Mouse (Mus musculus) cerebellum, adult 2 months (tissue): ENCODE measurements around the gene Lrrc10. TPM values are rescaled to one million over a fixed set of nuclear protein-coding genes. Genes with fewer than 3 reads are reported as not detected.
A peak's percentile ranks its signal among the peaks of the same experiment; 100 is the strongest.

Experiments
- DNase-seq, 2 experiments: peaks; one replicate each; pipeline ENCODE4 v3.0.0; 2021
- H3K27ac ChIP-seq: fragments of 200-500 bp; 2 replicates; pipeline ENCODE4 v1.5.1; 2012; ENCODE audit warnings: low read length, control low read depth, inconsistent platforms; ENCODE audit not compliant: insufficient read depth
- H3K27me3 ChIP-seq: fragments of 200-500 bp; 2 replicates; pipeline ENCODE4 v1.6.1; 2012; ENCODE audit warnings: inconsistent platforms, mild to moderate bottlenecking, low read length, moderate library complexity; ENCODE audit not compliant: control insufficient read depth, insufficient read depth
- H3K4me1 ChIP-seq: fragments of 200-500 bp; 2 replicates; pipeline ENCODE4 v1.6.1; 2011; ENCODE audit warnings: low read length; ENCODE audit not compliant: control insufficient read depth, insufficient read depth
- H3K4me3 ChIP-seq: fragments of 200-500 bp; replicated peaks from 2 replicates; pipeline ENCODE3; 2011; ENCODE audit warnings: mild to moderate bottlenecking, low read depth, low read length, control low read depth; ENCODE audit not compliant: insufficient read depth
- CTCF ChIP-seq: fragments of 200-500 bp; IDR thresholded peaks from 2 replicates; pipeline ENCODE4 v1.5.1; 2011; ENCODE audit warnings: low read depth, mild to moderate bottlenecking, control low read depth, low read length, moderate library complexity, borderline replicate concordance; ENCODE audit not compliant: insufficient read depth
- POLR2A ChIP-seq: fragments of 200-500 bp; IDR thresholded peaks from 2 replicates; pipeline ENCODE4 v1.6.1; 2011; ENCODE audit warnings: low read length, control low read depth, borderline replicate concordance; ENCODE audit not compliant: insufficient read depth
- WGBS: fragments of 180-500 bp; shearing (Covaris S2); methylation state at CpG from one replicate; pipeline ENCODE4 v1.1.7; 2018; 5-methylcytosine and 5-hydroxymethylcytosine counted together
- polyA plus RNA-seq: library from polyadenylated mRNA; depleted of rRNA; stranded (reverse); fragments of >200 nt; gene quantifications from 2 replicates; pipeline ENCODE4 v1.2.3, GENCODE M21; 2012; rRNA removed

Lrrc10 gene
- polyA plus RNA-seq, 1 experiment: not detected

DNA sequence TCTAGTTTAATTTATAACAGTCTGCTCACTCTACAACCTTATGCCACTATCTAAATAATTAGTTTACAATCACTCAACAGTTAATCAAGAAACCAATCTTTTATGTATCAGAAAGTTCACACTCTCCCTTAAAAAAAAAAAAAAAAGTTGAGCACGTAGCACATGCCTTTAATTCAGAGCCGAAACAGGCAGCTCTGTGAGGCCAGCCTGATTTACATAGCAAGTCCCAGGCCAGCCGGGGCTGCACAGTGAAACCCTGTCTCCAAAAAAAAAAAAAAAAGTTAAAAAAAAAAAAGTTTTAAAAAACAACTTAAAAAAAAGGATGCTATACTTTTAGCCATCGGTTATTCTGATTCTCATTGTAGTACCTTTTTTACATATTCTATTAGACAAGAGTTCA is 36.2 kb downstream of the Lrrc10 start:
- Histone ChIP-seq H3K4me3 (no peak overlapping the region), H3K27ac (no peak overlapping the region), H3K4me1 (no peaks in the 10 kb centered on the region; the same call in 1 of the 2 replicates), H3K27me3 (no peaks in the 10 kb centered on the region)
- no peak for TF ChIP-seq POLR2A
- 72% methylated on average over 4 of the region's 4 CpGs for WGBS
- DNase-seq: no peak

DNA sequence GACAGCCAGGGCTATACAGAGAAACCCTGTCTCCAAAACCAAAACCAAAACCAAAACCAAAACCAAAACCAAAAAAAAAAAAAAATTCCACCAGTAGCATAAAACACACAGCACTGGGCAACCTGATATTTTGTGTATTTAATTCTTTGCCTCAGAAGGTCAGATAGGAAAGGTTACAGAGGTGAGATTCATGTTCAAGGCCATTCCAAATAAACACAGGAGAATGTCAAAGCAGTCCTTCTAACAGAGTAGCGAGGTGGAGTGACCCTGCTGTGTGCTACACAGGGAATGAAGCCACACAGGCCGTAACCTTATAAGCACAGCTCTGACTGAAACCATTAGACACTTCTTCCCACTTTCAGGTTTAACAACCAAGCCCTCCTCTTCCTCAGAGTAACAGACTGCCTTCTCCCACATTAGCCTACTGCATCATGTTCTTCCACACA is 36.8 kb downstream of the Lrrc10 start:
- Histone ChIP-seq H3K27me3 (no peaks in the 10 kb centered on the region), H3K4me1 (no peaks in the 10 kb centered on the region), H3K4me3 (no peak overlapping the region), H3K27ac (no peak overlapping the region)
- TF ChIP-seq POLR2A (no peak), CTCF (no peak)
- DNase-seq: no peak
- WGBS: 72% methylated on average over 2 of the region's 2 CpGs

DNA sequence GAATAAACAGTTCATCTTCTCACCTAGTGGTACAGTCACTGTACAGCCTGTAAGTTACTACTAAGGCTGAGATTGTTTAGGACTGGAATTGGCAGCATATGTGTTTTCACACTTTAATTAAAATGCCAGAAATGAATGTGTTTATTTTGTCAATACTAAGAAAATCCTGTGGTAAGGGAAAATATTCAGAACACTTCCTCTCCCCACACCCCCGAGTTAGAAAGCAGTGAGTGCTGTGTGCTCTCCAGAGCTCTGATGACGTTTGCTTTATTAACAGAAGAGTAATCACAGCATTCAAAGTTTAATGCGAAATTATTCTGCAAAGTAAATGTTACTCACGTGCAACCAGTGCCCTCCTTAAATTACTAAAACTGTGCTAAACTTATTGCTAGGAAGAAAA is 44.5 kb downstream of the Lrrc10 start:
- Histone ChIP-seq H3K4me1 (peaks cover 6% of the 10 kb centered on the region; the same call in 1 of the 2 replicates), H3K27me3 (no peaks in the 10 kb centered on the region), H3K27ac (no peak overlapping the region), H3K4me3 (no peak overlapping the region)
- no peak for DNase-seq
- 77% methylated on average over 4 of the region's 4 CpGs for WGBS
- TF ChIP-seq POLR2A: no peak
- no peak for TF ChIP-seq CTCF

DNA sequence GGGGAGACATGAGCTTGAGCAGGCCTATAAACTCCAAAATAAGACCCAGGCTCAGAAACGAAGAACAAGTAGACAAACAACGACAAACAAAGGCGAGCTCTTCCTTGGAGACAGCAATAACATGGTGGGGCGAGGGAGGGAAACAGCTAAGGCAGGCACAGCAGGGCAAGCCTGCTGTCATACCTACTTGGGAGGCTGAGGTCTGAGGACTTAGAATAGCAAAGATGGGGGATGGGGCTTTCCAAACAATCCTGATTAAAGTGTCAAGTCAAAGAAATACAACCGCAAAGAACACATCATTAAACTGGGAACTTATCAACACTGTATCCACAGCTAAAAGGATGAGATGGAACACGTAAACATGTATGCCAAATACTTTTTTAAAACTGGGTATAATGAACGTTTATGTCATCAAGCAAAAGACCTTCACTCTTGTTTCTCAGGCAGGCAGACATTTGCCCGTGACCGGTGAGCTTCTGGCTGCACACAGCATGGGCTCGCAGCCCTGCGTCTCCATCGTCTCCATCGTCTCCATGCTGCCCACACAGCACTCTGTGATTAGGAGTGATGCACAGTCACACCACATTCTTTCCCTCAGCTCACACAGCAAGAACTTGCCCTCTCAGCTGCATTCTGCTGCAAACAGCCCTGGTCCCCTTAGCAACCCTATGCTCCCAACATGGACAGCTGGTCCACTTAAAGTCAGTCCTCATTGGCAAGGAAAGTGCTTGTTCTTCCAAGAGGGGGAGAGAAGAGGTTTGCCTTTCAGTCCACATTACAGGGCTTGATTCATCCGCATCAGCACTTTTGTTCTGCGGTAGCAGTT is 49.6 kb downstream of the Lrrc10 start:
- TF ChIP-seq POLR2A: no peak
- no peak for TF ChIP-seq CTCF
- DNase-seq: peak; percentile 30 to 46
- Histone ChIP-seq H3K4me1 (peaks cover 12% of the 10 kb centered on the region), H3K4me3 (no peak overlapping the region), H3K27me3 (no peaks in the 10 kb centered on the region), H3K27ac (0 out of 2 replicates have a peak overlapping the region, but pooled peaks have one; percentile 25)
- 21% methylated on average over 15 of the region's 15 CpGs for WGBS

DNA sequence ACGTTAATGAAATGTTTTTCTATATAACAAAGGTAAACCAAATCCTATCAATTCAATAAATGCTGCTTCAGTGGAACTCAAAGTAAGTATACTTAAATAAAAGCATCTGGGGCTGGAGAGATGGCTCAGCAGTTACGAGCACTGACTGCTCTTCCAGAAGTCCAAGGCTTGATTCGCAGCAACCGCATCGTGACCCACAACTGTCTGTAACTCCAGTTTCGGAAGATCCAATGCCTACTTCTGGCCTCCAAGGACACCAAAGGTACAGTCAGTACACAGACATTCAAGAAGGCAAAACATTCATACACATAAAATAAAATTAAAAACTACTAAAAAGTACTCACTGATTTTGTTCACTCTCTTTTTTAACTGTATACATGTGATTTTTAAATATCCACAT is 51.0 kb downstream of the Lrrc10 start:
- 84% methylated on average over 6 of the region's 6 CpGs for WGBS
- no peak for DNase-seq
- Histone ChIP-seq H3K27ac (no peak overlapping the region), H3K27me3 (no peaks in the 10 kb centered on the region), H3K4me3 (no peak overlapping the region), H3K4me1 (peaks cover 12% of the 10 kb centered on the region)
- TF ChIP-seq POLR2A (no peak), CTCF (no peak)

Other genes with a start within 250 kb of the Lrrc10 start
- gene Myrfl, start 148.4 kb upstream of the Lrrc10 start, polyA plus RNA-seq: 0.10 and 0.17 TPM in 2 replicates
- 45.8 and 46.5 TPM in 2 replicates for gene Rab3ip, start 94.6 kb upstream of the Lrrc10 start, polyA plus RNA-seq
- not detected in 2 replicates for gene Gm10271, start 72.7 kb upstream of the Lrrc10 start, polyA plus RNA-seq
- gene Best3, start 59.0 kb upstream of the Lrrc10 start, polyA plus RNA-seq: 0.16 and 0.21 TPM in 2 replicates
- 148 and 153 TPM in 2 replicates for gene Cct2, start 18.5 kb downstream of the Lrrc10 start, polyA plus RNA-seq
- gene Frs2, start 103.2 kb downstream of the Lrrc10 start, polyA plus RNA-seq: 36.3 and 37.1 TPM in 2 replicates
- 41.9 and 44.5 TPM in 2 replicates for gene Yeats4, start 179.2 kb downstream of the Lrrc10 start, polyA plus RNA-seq
- gene 9530003J23Rik, start 193.4 kb downstream of the Lrrc10 start, polyA plus RNA-seq: not detected in 2 replicates
- 10.5 and 11.3 TPM in 2 replicates for gene Lyz2, start 237.0 kb downstream of the Lrrc10 start, polyA plus RNA-seq
- gene Lyz1, start 247.5 kb downstream of the Lrrc10 start, polyA plus RNA-seq: 0.11 and 0.13 TPM in 2 replicates